Mouse (Mus musculus) stomach, adult 2 months (tissue): ENCODE results near the gene Fam169b. TPM values are rescaled to one million over a fixed set of nuclear protein-coding genes. Genes with fewer than 3 reads are reported as not detected.

Source experiments
- polyA plus RNA-seq: library from polyadenylated mRNA; depleted of rRNA; stranded (reverse); fragments of >200 nt; gene quantifications from 2 replicates; pipeline ENCODE4 v1.2.3, GENCODE M21; 2012; rRNA removed

Fam169b gene
- 0.12 and 0.19 TPM in 2 replicates for polyA plus RNA-seq

GRCm38 (mm10) chr7:68273515-68273914 is at the start of gene Fam169b:
TSS of gene Fam169b (plus strand) at chr7:68273839.

GRCm38 (mm10) chr7:68264028-68264453 is 9.6 kb upstream of the Fam169b start, which contains the start of gene Pgpep1l:
TSS of gene Pgpep1l (minus strand) at chr7:68264233.

Other genes starting within 250 kb of the Fam169b start
- gene Pgpep1l, start 9.6 kb upstream of the Fam169b start, polyA plus RNA-seq, result not detected in 2 replicates